Mouse (Mus musculus) left cerebral cortex, adult 8-10 months (tissue): ENCODE data around the gene Sgpl1. TPM values are rescaled to one million over a fixed set of nuclear protein-coding genes. Genes with fewer than 3 reads are reported as not detected.

Experiments used
- microRNA-seq, 2 experiments: library from miRNA; unstranded; fragments of <30 nt; microRNA quantifications; one replicate each; pipeline ENCODE4 v1.2.0; 2022
- total RNA-seq, 4 experiments: library from RNA; stranded (reverse); gene quantifications; 2 replicates each; pipeline ENCODE4 v1.2.4; 2022

The Sgpl1 gene
- total RNA-seq, 4 experiments from 2014 or later, result 23.4 to 33.9 (median 28.5) TPM

Small RNAs within 50 kb of the gene (microRNA-seq; reads per million reads assigned to microRNA genes)
- gene Gm44308, result 0 reads per million in 2 experiments

Other genes with a start within 250 kb of the Sgpl1 start
- gene Pcbd1, start 58.4 kb downstream of the Sgpl1 start, total RNA-seq, result 10 to 100 TPM; 10.3 to 13.1 (median 11.6) TPM
- gene Tbata, start 24.3 kb upstream of the Sgpl1 start, total RNA-seq, result 1 to 10 TPM in 1 of 4 experiments, under 1 TPM in 3; 0.26 to 1.2 (median 0.72) TPM
- under 1 TPM; 0.09 to 0.27 (median 0.18) TPM for gene Adamts14, start 125.7 kb upstream of the Sgpl1 start, total RNA-seq
- not detected for gene Prf1, start 150.1 kb upstream of the Sgpl1 start, total RNA-seq
- gene Pald1, start 235.8 kb upstream of the Sgpl1 start, total RNA-seq, result 10 to 100 TPM; 10.6 to 15.2 (median 13.0) TPM